Mouse (Mus musculus): ENCODE measurements at regions not wholly inside any gene's neighbourhood (a gene's known extent, or its start where the extent isn't known, plus 50 kb on each side); places are given as distances from the start of the nearest gene placed in this dataset.

- DNase-seq (ENCODE audit: low read depth, low spot score): no peak
Measured at GRCm38 (mm10) chr3:25240196-25240595, 96.1 kb upstream of the Naaladl2 start.

- DNase-seq (ENCODE audit: low read depth, low spot score): peak; percentile 32
Measured at GRCm38 (mm10) chr3:25220601-25221000, 76.5 kb upstream of the Naaladl2 start.

GRCm38 (mm10) chr3:25208041-25208685 lies 64.1 kb upstream of the Naaladl2 start:
- DNase-seq (ENCODE audit: low read depth, low spot score): no peak
